Mouse (Mus musculus) liver, postnatal 0 days (tissue): ENCODE measurements around the gene Gm11937.
"Not testable (repeated sequence)": the region's sequence is repeated elsewhere in the genome, so short reads cannot be mapped to it uniquely, and the experiment has no call there.

Experiments
- CTCF ChIP-seq: sonication (generic); IDR thresholded peaks from 2 replicates; pipeline ENCODE4 v1.5.1; 2016; ENCODE audit warnings: antibody characterized with exemption, low read depth
- EP300 ChIP-seq: IDR thresholded peaks from 2 replicates; pipeline ENCODE4 v1.6.1; 2016; ENCODE audit warnings: antibody characterized with exemption, low read depth, mild to moderate bottlenecking

- not testable (repeated sequence) for TF ChIP-seq CTCF, EP300
Measured at GRCm38 (mm10) chr11:99643635-99644139, 33.7 kb upstream of the Gm11937 start, which contains the start of gene Krtap4-7.
